Mouse (Mus musculus): Measurements from ENCODE around the gene Vwa5b2. TPM values are rescaled to one million over a fixed set of nuclear protein-coding genes. Genes with fewer than 3 reads are reported as not detected.
A peak's percentile ranks its signal among the peaks of the same experiment; 100 is the strongest.

The Vwa5b2 gene
- polyA plus RNA-seq, 1 experiment from 2014 or later, result 1.7 TPM

GRCm38 (mm10) chr16:20643911-20644310 lies 54.6 kb downstream of the Vwa5b2 start:
- Histone ChIP-seq H3K27ac (replicated peaks) (no peak overlapping the region), H3K27me3 (ENCODE audit: low read depth, poor library complexity, severe bottlenecking) (no peaks in the 10 kb centered on the region), H3K4me3 (no peak overlapping the region), H3K36me3 (no peaks in the 10 kb centered on the region), H3K4me1 (0 out of 2 replicates have a peak, but pooled peaks cover 3% of the 10 kb centered on the region), H3K9me3 (replicated peaks) (no peaks in the 10 kb centered on the region)
- no peak for DNase-seq (ENCODE audit: low spot score)
- WGBS, result 90% methylated on average over 7 of the region's 7 CpGs

GRCm38 (mm10) chr16:20651076-20651946 lies 62.0 kb downstream of the Vwa5b2 start, which contains the start of gene Psmd2:
Gene Psmd2 (plus strand): TSS chr16:20651652.
- H3K27me3 ChIP-seq (ENCODE audit: low read depth, poor library complexity, severe bottlenecking), result no peaks in the 10 kb centered on the region
- WGBS, result 2% methylated on average over 46 of the region's 46 CpGs
- H3K4me3 ChIP-seq, result peak within 1 kb of the TSS; percentile 95
- peaks cover 17% of the 10 kb centered on the region for H3K4me1 ChIP-seq
- peak; percentile 96 for DNase-seq (ENCODE audit: low spot score)
- peak within 1 kb of the TSS; percentile 90 for H3K27ac ChIP-seq (replicated peaks)
- H3K9me3 ChIP-seq (replicated peaks), result no peaks in the 10 kb centered on the region
- peaks cover 32% of the 10 kb centered on the region for H3K36me3 ChIP-seq

GRCm38 (mm10) chr16:20651947-20652310 lies 62.7 kb downstream of the Vwa5b2 start:
- no peak for DNase-seq (ENCODE audit: low spot score)
- H3K27ac ChIP-seq (replicated peaks), result peak overlapping the region; percentile 90

GRCm38 (mm10) chr16:20653315-20653714 lies 64.0 kb downstream of the Vwa5b2 start:
- peaks cover 52% of the 10 kb centered on the region for H3K36me3 ChIP-seq
- H3K4me1 ChIP-seq, result peaks cover 17% of the 10 kb centered on the region
- no peaks in the 10 kb centered on the region for H3K9me3 ChIP-seq (replicated peaks)
- no peaks in the 10 kb centered on the region for H3K27me3 ChIP-seq (ENCODE audit: low read depth, poor library complexity, severe bottlenecking)
- 0 out of 2 replicates have a peak overlapping the region, but pooled peaks have one; percentile 95 for H3K4me3 ChIP-seq
- no peak overlapping the region for H3K27ac ChIP-seq (replicated peaks)
- 66% methylated on average over 2 of the region's 2 CpGs for WGBS
- DNase-seq (ENCODE audit: low spot score), result no peak

More at GRCm38 (mm10) chr16:20651947-20652310, 62.7 kb downstream of the Vwa5b2 start:
- Histone ChIP-seq H3K36me3 (peaks cover 38% of the 10 kb centered on the region), H3K4me1 (peaks cover 17% of the 10 kb centered on the region), H3K4me3 (peak overlapping the region; percentile 95), H3K27me3 (ENCODE audit: low read depth, poor library complexity, severe bottlenecking) (no peaks in the 10 kb centered on the region), H3K9me3 (replicated peaks) (no peaks in the 10 kb centered on the region)
- WGBS, result 10% methylated on average over 12 of the region's 12 CpGs

MicroRNAs encoded within 50 kb of the gene (microRNA counts, 519-probe panel; counts per million panel counts)
- microRNA mmu-miR-1224, result 6,227 counts per million, percentile 56 among the panel's probes with 10 or more counts

Small RNA genes lying within 50 kb of the gene (microRNA-seq; reads per million reads assigned to microRNA genes)
- 10.2 reads per million, percentile 21 among the genes with 10 or more reads in this experiment for gene Mir1224

Other genes with a start within 250 kb of the Vwa5b2 start
- 56.1 and 72.8 TPM in 2 replicates for gene Abcc5, start 163.1 kb upstream of the Vwa5b2 start, polyA plus RNA-seq (2016; fragmentation: Nextera tagmentation; extraction: Ambion mirVana)
- 151 TPM in 2 replicates for gene Eif2b5, start 90.7 kb upstream of the Vwa5b2 start, polyA plus RNA-seq (2016; fragmentation: Nextera tagmentation; extraction: Ambion mirVana)
- 28.5 and 37.5 TPM in 2 replicates for gene Dvl3, start 72.5 kb upstream of the Vwa5b2 start, polyA plus RNA-seq (2016; fragmentation: Nextera tagmentation; extraction: Ambion mirVana)
- gene Ap2m1, start 54.0 kb upstream of the Vwa5b2 start, polyA plus RNA-seq (2016; fragmentation: Nextera tagmentation; extraction: Ambion mirVana), result 711 and 831 TPM in 2 replicates
- gene Abcf3, start 40.9 kb upstream of the Vwa5b2 start, polyA plus RNA-seq (2016; fragmentation: Nextera tagmentation; extraction: Ambion mirVana), result 58.9 and 62.2 TPM in 2 replicates
- gene Eef1akmt4, start 22.1 kb downstream of the Vwa5b2 start, polyA plus RNA-seq (2016; fragmentation: Nextera tagmentation; extraction: Ambion mirVana), result 36.0 and 42.1 TPM in 2 replicates
- gene Gm49333, start 22.1 kb downstream of the Vwa5b2 start, polyA plus RNA-seq (2016; fragmentation: Nextera tagmentation; extraction: Ambion mirVana), result not detected in 2 replicates
- gene Alg3, start 22.3 kb downstream of the Vwa5b2 start, polyA plus RNA-seq (2016; fragmentation: Nextera tagmentation; extraction: Ambion mirVana), result 59.4 and 61.1 TPM in 2 replicates
- 3.1 and 3.3 TPM in 2 replicates for gene Camk2n2, start 31.8 kb downstream of the Vwa5b2 start, polyA plus RNA-seq (2016; fragmentation: Nextera tagmentation; extraction: Ambion mirVana)
- 5.0 and 6.5 TPM in 2 replicates for gene Ece2, start 40.4 kb downstream of the Vwa5b2 start, polyA plus RNA-seq (2016; fragmentation: Nextera tagmentation; extraction: Ambion mirVana)
- gene Psmd2, start 62.2 kb downstream of the Vwa5b2 start, polyA plus RNA-seq (2016; fragmentation: Nextera tagmentation; extraction: Ambion mirVana), result 527 and 536 TPM in 2 replicates
- gene Eif4g1, start 78.8 kb downstream of the Vwa5b2 start, polyA plus RNA-seq (2016; fragmentation: Nextera tagmentation; extraction: Ambion mirVana), result 216 and 221 TPM in 2 replicates
- 8.8 and 11.3 TPM in 2 replicates for gene Fam131a, start 103.8 kb downstream of the Vwa5b2 start, polyA plus RNA-seq (2016; fragmentation: Nextera tagmentation; extraction: Ambion mirVana)
- gene Polr2h, start 128.2 kb downstream of the Vwa5b2 start, polyA plus RNA-seq (2016; fragmentation: Nextera tagmentation; extraction: Ambion mirVana), result 136 and 148 TPM in 2 replicates
- 12.8 and 16.8 TPM in 2 replicates for gene Clcn2, start 128.3 kb downstream of the Vwa5b2 start, polyA plus RNA-seq (2016; fragmentation: Nextera tagmentation; extraction: Ambion mirVana)
- 1.5 and 2.0 TPM in 2 replicates for gene Chrd, start 143.7 kb downstream of the Vwa5b2 start, polyA plus RNA-seq (2016; fragmentation: Nextera tagmentation; extraction: Ambion mirVana)
- 0.37 and 0.56 TPM in 2 replicates for gene Thpo, start 145.0 kb downstream of the Vwa5b2 start, polyA plus RNA-seq (2016; fragmentation: Nextera tagmentation; extraction: Ambion mirVana)

All from midbrain, embryonic 10.5 days (tissue).